In genomic region chr16:8764124-8764907, GRCm38 (mm10) we compare ENCODE assay signal across 28 mouse cellular contexts. TPM values are rescaled to one million over a fixed set of nuclear protein-coding genes. Genes with fewer than 3 reads are reported as not detected.
DNase-seq lines count a peak whose midpoint lies in the region; ATAC-seq and TF ChIP-seq lines count a peak whose summit lies in the region.
"Had no signal": no experiment of that assay in that cellular context is flagged by ENCODE, and none has a peak within 500 bp of the region (broad histone marks: within the 10 kb centered on the region; RNA-seq: fewer than 3 reads in every experiment).

No protein-coding gene starts in this region.

- peaks cover 16% of the 10 kb centered on the region for H3K36me3 ChIP-seq in erythroblast, embryonic 14.5 days (ENCODE audit: control insufficient read depth)
- no peaks in the 10 kb centered on the region for H3K36me3 ChIP-seq in testis, adult 2 months (ENCODE audit: control insufficient read depth, insufficient read depth, low read length)
- H3K36me3 ChIP-seq in liver, embryonic 14.5 days (replicated peaks; ENCODE audit: control insufficient read depth, insufficient read depth, low read depth), result no peaks in the 10 kb centered on the region
- H3K36me3 ChIP-seq in lung, postnatal 0 days (ENCODE audit: insufficient read depth, low read length), result no peaks in the 10 kb centered on the region
- H3K36me3 ChIP-seq in forebrain, embryonic 11.5 days (ENCODE audit: control insufficient read depth, insufficient read depth, low read length), result no peaks in the 10 kb centered on the region
- H3K36me3 ChIP-seq: embryonic facial prominence, embryonic 13.5 days; heart, embryonic 12.5 days; hindbrain, embryonic 10.5 days; limb, embryonic 12.5 days; neural tube, embryonic 12.5 days had no signal

- no peak for TF ChIP-seq EP300 in liver, embryonic 14.5 days (IDR thresholded peaks at IDR 0.05; ENCODE audit: low read depth)
- TF ChIP-seq EP300 in lung, postnatal 0 days (IDR thresholded peaks at IDR 0.05), result no peak

- WGBS in liver, embryonic 14.5 days (ENCODE audit: insufficient replicate concordance), result 45% methylated on average over 11 of the region's 11 CpGs
- 74% methylated on average over 11 of the region's 11 CpGs for WGBS in lung, postnatal 0 days
- WGBS in forebrain, embryonic 11.5 days, result 69% methylated on average over 11 of the region's 11 CpGs

- H3K9ac ChIP-seq in liver, embryonic 14.5 days (replicated peaks), result peak overlapping the region; percentile 61
- no peak overlapping the region for H3K9ac ChIP-seq in lung, postnatal 0 days (replicated peaks; ENCODE audit: low read depth)
- no peak overlapping the region for H3K9ac ChIP-seq in forebrain, embryonic 11.5 days (ENCODE audit: low read length)
- H3K9ac ChIP-seq: embryonic facial prominence, embryonic 13.5 days; heart, embryonic 12.5 days; limb, embryonic 12.5 days; neural tube, embryonic 12.5 days had no signal

- H3K4me3 ChIP-seq in erythroblast, embryonic 14.5 days (replicated peaks), result peak overlapping the region; percentile 19
- no peak overlapping the region for H3K4me3 ChIP-seq in testis, adult 2 months (ENCODE audit: control insufficient read depth, low read depth, low read length)
- no peak overlapping the region for H3K4me3 ChIP-seq in liver, embryonic 14.5 days (ENCODE audit: insufficient read depth in 1 of 2, low read depth in 2 of 2, low read length in 2 of 2)
- no peak overlapping the region for H3K4me3 ChIP-seq in lung, postnatal 0 days (ENCODE audit: low read depth, low read length)
- no peak overlapping the region for H3K4me3 ChIP-seq in forebrain, embryonic 11.5 days (ENCODE audit: low read depth, low read length)
- H3K4me3 ChIP-seq: embryonic facial prominence, embryonic 13.5 days; heart, embryonic 12.5 days; hindbrain, embryonic 10.5 days; limb, embryonic 12.5 days; neural tube, embryonic 12.5 days had no signal

- peak overlapping the region; percentile 41 for H3K4me2 ChIP-seq in liver, embryonic 14.5 days (ENCODE audit: low read depth)
- H3K4me2 ChIP-seq in lung, postnatal 0 days (replicated peaks; ENCODE audit: low read depth, low read length), result no peak overlapping the region
- no peak overlapping the region for H3K4me2 ChIP-seq in forebrain, embryonic 11.5 days (ENCODE audit: low read depth, low read length, severe bottlenecking)
- H3K4me2 ChIP-seq: embryonic facial prominence, embryonic 13.5 days; heart, embryonic 12.5 days; limb, embryonic 12.5 days; neural tube, embryonic 12.5 days had no signal

- no peak for TF ChIP-seq POLR2A in testis, adult 2 months (IDR thresholded peaks at IDR 0.05; ENCODE audit: control insufficient read depth, low read depth, low read length)

- no peak for DNase-seq in testis, postnatal 10 days (ENCODE audit: low spot score)
- DNase-seq in liver, embryonic 14.5 days (ENCODE audit: low read depth in 3 of 3, low spot score in 3 of 3), result no peak
- DNase-seq in thymus, postnatal 14 days, result no peak
- no peak for DNase-seq in lung, postnatal 0 days (ENCODE audit: low spot score)
- DNase-seq in forebrain, embryonic 11.5 days (ENCODE audit: low spot score), result no peak
- DNase-seq: adrenal gland, postnatal 25 days; cerebellum, adult 18-20 months; cerebellum, postnatal 36 days; embryo, embryonic 11 days; gastrocnemius, postnatal 14 days; heart, adult 11 months; heart, postnatal 10 days; kidney, adult 9 months; kidney, postnatal 14 days; lung, adult 2 months; right cerebral cortex, postnatal 25 days; spleen, adult 18-20 months had no signal

- no peaks in the 10 kb centered on the region for H3K9me3 ChIP-seq in erythroblast, embryonic 14.5 days (ENCODE audit: control insufficient read depth, low read length)
- no peaks in the 10 kb centered on the region for H3K9me3 ChIP-seq in liver, embryonic 14.5 days (ENCODE audit: control insufficient read depth, low read length)
- no peaks in the 10 kb centered on the region for H3K9me3 ChIP-seq in lung, postnatal 0 days (ENCODE audit: low read length)
- no peaks in the 10 kb centered on the region for H3K9me3 ChIP-seq in forebrain, embryonic 11.5 days (ENCODE audit: control insufficient read depth, low read length)
- H3K9me3 ChIP-seq: embryonic facial prominence, embryonic 13.5 days; heart, embryonic 12.5 days; hindbrain, embryonic 10.5 days; limb, embryonic 12.5 days; neural tube, embryonic 12.5 days had no signal

- no peaks in the 10 kb centered on the region for H3K27me3 ChIP-seq in erythroblast, embryonic 14.5 days (ENCODE audit: control insufficient read depth)
- no peaks in the 10 kb centered on the region for H3K27me3 ChIP-seq in testis, adult 2 months (ENCODE audit: control insufficient read depth, insufficient read depth, low read length)
- H3K27me3 ChIP-seq in liver, embryonic 14.5 days (ENCODE audit: control insufficient read depth, insufficient read depth, low read length), result no peaks in the 10 kb centered on the region
- no peaks in the 10 kb centered on the region for H3K27me3 ChIP-seq in lung, postnatal 0 days (replicated peaks; ENCODE audit: insufficient read depth, low read length)
- H3K27me3 ChIP-seq in forebrain, embryonic 11.5 days (ENCODE audit: control insufficient read depth, insufficient read depth, low read length), result no peaks in the 10 kb centered on the region
- H3K27me3 ChIP-seq: embryonic facial prominence, embryonic 13.5 days; heart, embryonic 12.5 days; limb, embryonic 12.5 days; neural tube, embryonic 12.5 days had no signal

- no peak for TF ChIP-seq CTCF in testis, adult 2 months (IDR thresholded peaks at IDR 0.05; ENCODE audit: control insufficient read depth, insufficient read depth, insufficient replicate concordance, low read depth, low read length)
- TF ChIP-seq CTCF in liver, embryonic 14.5 days (IDR thresholded peaks at IDR 0.05; ENCODE audit: low read depth), result no peak
- TF ChIP-seq CTCF in lung, postnatal 0 days (IDR thresholded peaks at IDR 0.05), result no peak

- peak overlapping the region; percentile 78; the same call in 1 of the 2 replicates for H3K27ac ChIP-seq in testis, adult 2 months (ENCODE audit: control insufficient read depth, insufficient read depth, low read depth, low read length)
- peak overlapping the region; percentile 83 for H3K27ac ChIP-seq in liver, embryonic 14.5 days
- no peak overlapping the region for H3K27ac ChIP-seq in lung, postnatal 0 days (ENCODE audit: low read length)
- H3K27ac ChIP-seq in forebrain, embryonic 11.5 days (ENCODE audit: low read depth, low read length), result no peak overlapping the region
- H3K27ac ChIP-seq: embryonic facial prominence, embryonic 13.5 days; hindbrain, embryonic 10.5 days; hindbrain, postnatal 0 days; limb, embryonic 12.5 days; neural tube, embryonic 12.5 days had no signal

- peaks cover 98% of the 10 kb centered on the region for H3K4me1 ChIP-seq in erythroblast, embryonic 14.5 days (ENCODE audit: control insufficient read depth)
- H3K4me1 ChIP-seq in testis, adult 2 months (ENCODE audit: control insufficient read depth, insufficient read depth, low read length), result no peaks in the 10 kb centered on the region
- peaks cover 64 to 85% of the 10 kb centered on the region in 2 experiments for H3K4me1 ChIP-seq in liver, embryonic 14.5 days (replicated peaks; ENCODE audit: control insufficient read depth in 2 of 2, insufficient read depth in 2 of 2, low read length in 1 of 2)
- no peaks in the 10 kb centered on the region for H3K4me1 ChIP-seq in lung, postnatal 0 days (ENCODE audit: insufficient read depth, low read depth, low read length)
- H3K4me1 ChIP-seq in forebrain, embryonic 11.5 days (replicated peaks; ENCODE audit: control insufficient read depth, insufficient read depth, low read length), result no peaks in the 10 kb centered on the region
- H3K4me1 ChIP-seq: embryonic facial prominence, embryonic 13.5 days; hindbrain, embryonic 10.5 days; limb, embryonic 12.5 days; neural tube, embryonic 12.5 days had no signal

- no peak for ATAC-seq in erythroblast, adult 5-6 weeks (replicated peaks; ENCODE audit: low FRiP score, poor library complexity, severe bottlenecking)
- peak; percentile 33; the same call in 1 of the 2 replicates for ATAC-seq in liver, embryonic 14.5 days (ENCODE audit: insufficient read depth)
- no peak for ATAC-seq in lung, postnatal 0 days
- no peak for ATAC-seq in forebrain, embryonic 11.5 days (replicated peaks; ENCODE audit: low FRiP score)
- ATAC-seq: forebrain, embryonic 16.5 days; hindbrain, postnatal 0 days; intestine, embryonic 16.5 days had no signal

RNA-seq across cellular contexts. Expression of gene Usp7, which starts 27.8 kb away (rescaled TPM):
- 6.0 and 6.8 TPM in 2 replicates for polyA plus RNA-seq in erythroblast, embryonic 14.5 days (2012)
- 545 and 592 TPM in 2 replicates for total RNA-seq in erythroblast, adult 5-6 weeks (2015; ENCODE audit: low replicate concordance)
- total RNA-seq in erythroblast, adult 5-6 weeks (2017; ENCODE audit: low replicate concordance), result 1,042 and 1,164 TPM in 2 replicates
- 51.7 and 61.5 TPM in 2 replicates for polyA plus RNA-seq in testis, adult 2 months (2012; rRNA removed)
- polyA plus RNA-seq in liver, embryonic 14.5 days (2012; rRNA removed), result 37.6 and 57.5 TPM in 2 replicates
- 35.5 and 41.9 TPM in 2 replicates for polyA plus RNA-seq in liver, embryonic 14.5 days (2014; fragmentation: Nextera tagmentation; extraction: Ambion mirVana)
- 16.5 and 17.6 TPM in 2 replicates for polyA plus RNA-seq in lung, postnatal 0 days (2015; fragmentation: Nextera tagmentation; extraction: Ambion mirVana)
- 45.7 and 47.4 TPM in 2 replicates for polyA plus RNA-seq in forebrain, embryonic 11.5 days (2014; fragmentation: Nextera tagmentation; extraction: Ambion mirVana)

Comparison
In these comparisons a context has a peak if more than half of its experiments do, and no peak if none do; other contexts are left out.
1. H3K27ac ChIP-seq: peak in testis, adult 2 months (single experiment) and liver, embryonic 14.5 days (single experiment); none in lung, postnatal 0 days (single experiment) and forebrain, embryonic 11.5 days (single experiment).